ENCODE assay signal across 17 mouse cellular contexts in the genomic region with DNA sequence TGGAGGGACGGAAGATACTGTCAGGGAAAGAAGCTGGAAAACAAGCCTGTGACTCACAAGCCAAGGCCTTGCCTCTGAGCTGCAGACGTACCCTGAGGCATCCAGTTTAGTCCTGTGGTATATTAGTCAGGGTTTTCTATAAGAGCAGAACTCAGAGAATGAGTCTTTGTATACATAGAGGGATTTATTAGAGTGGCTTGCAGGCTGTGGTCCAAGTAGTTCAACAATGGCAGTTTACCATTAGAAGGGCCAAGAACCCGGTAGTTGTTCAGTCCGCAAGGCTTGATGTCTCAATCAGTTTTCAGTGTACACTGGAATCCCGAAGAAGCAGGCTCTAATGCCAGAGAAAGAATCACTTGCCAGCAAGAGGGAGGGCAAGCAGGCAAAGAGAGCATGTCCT.
DNase-seq lines count a peak whose midpoint lies in the region; ATAC-seq and TF ChIP-seq lines count a peak whose summit lies in the region.
"Had no signal": no experiment of that assay in that cellular context is flagged by ENCODE, and none has a peak within 500 bp of the region (broad histone marks: within the 10 kb centered on the region; RNA-seq: fewer than 3 reads in every experiment).

No protein-coding gene starts in this region.

- no peaks in the 10 kb centered on the region for H3K36me3 ChIP-seq in limb, embryonic 12.5 days
- H3K36me3 ChIP-seq in limb, embryonic 10.5 days: no peaks in the 10 kb centered on the region
- H3K36me3 ChIP-seq in stomach, embryonic 16.5 days (ENCODE audit: control insufficient read depth, insufficient read depth, low read length): no peaks in the 10 kb centered on the region; the same call in 1 of the 2 replicates
- H3K36me3 ChIP-seq in heart, adult 2 months (ENCODE audit: control insufficient read depth, insufficient read depth, low read length): no peaks in the 10 kb centered on the region
- H3K36me3 ChIP-seq: embryonic facial prominence, embryonic 15.5 days; forebrain, embryonic 15.5 days; hindbrain, embryonic 15.5 days; liver, embryonic 15.5 days; midbrain, embryonic 10.5 days had no signal

- peaks cover 23% of the 10 kb centered on the region for H3K4me1 ChIP-seq in limb, embryonic 12.5 days (replicated peaks)
- H3K4me1 ChIP-seq in limb, embryonic 10.5 days: peaks cover 17% of the 10 kb centered on the region; the same call in 1 of the 2 replicates
- peaks cover 4% of the 10 kb centered on the region; the same call in 1 of the 2 replicates for H3K4me1 ChIP-seq in embryonic fibroblast, embryonic 13.5 days (ENCODE audit: control insufficient read depth, insufficient read depth, low read length)
- H3K4me1 ChIP-seq in stomach, embryonic 16.5 days (ENCODE audit: control insufficient read depth, insufficient read depth, low read length): peaks cover 16% of the 10 kb centered on the region
- H3K4me1 ChIP-seq in heart, adult 2 months (ENCODE audit: control insufficient read depth, insufficient read depth, low read length): peaks cover 8% of the 10 kb centered on the region
- H3K4me1 ChIP-seq: liver, embryonic 15.5 days had no signal

- no peak overlapping the region for H3K9ac ChIP-seq in limb, embryonic 12.5 days (replicated peaks)
- no peak overlapping the region for H3K9ac ChIP-seq in stomach, embryonic 16.5 days (ENCODE audit: low read length)
- H3K9ac ChIP-seq in heart, adult 2 months (ENCODE audit: low read depth, low read length): no peak overlapping the region
- H3K9ac ChIP-seq: embryonic facial prominence, embryonic 15.5 days; forebrain, embryonic 15.5 days; hindbrain, embryonic 15.5 days; liver, embryonic 15.5 days had no signal

- DNase-seq in adrenal gland, adult 2 months: peak; percentile 49
- no peak for DNase-seq in adrenal gland, postnatal 4 days (ENCODE audit: low spot score in 2 of 2)
- no peak for DNase-seq in limb, embryonic 10.5 days (ENCODE audit: low spot score)
- DNase-seq in kidney, adult 18-20 months: no peak
- DNase-seq in heart, adult 2 months: no peak
- DNase-seq: cerebellum, adult 11-12 months; gastrocnemius, adult 2 months; thymus, postnatal 14 days had no signal

- no peak overlapping the region for H3K4me2 ChIP-seq in limb, embryonic 12.5 days
- H3K4me2 ChIP-seq in stomach, embryonic 16.5 days (ENCODE audit: low read depth, low read length): no peak overlapping the region
- H3K4me2 ChIP-seq: embryonic facial prominence, embryonic 15.5 days; forebrain, embryonic 15.5 days; hindbrain, embryonic 15.5 days; liver, embryonic 15.5 days had no signal

- no peak overlapping the region for H3K4me3 ChIP-seq in limb, embryonic 12.5 days (replicated peaks)
- no peak overlapping the region for H3K4me3 ChIP-seq in limb, embryonic 10.5 days
- H3K4me3 ChIP-seq in embryonic fibroblast, embryonic 13.5 days (ENCODE audit: insufficient read depth, low read length): no peak overlapping the region
- H3K4me3 ChIP-seq in stomach, embryonic 16.5 days (replicated peaks; ENCODE audit: low read length): no peak overlapping the region
- H3K4me3 ChIP-seq in heart, adult 2 months: no peak overlapping the region
- H3K4me3 ChIP-seq: embryonic facial prominence, embryonic 15.5 days; forebrain, embryonic 15.5 days; gastrocnemius, adult 2 months; heart, embryonic 10.5 days; hindbrain, embryonic 15.5 days; liver, embryonic 15.5 days; midbrain, embryonic 10.5 days had no signal

- intact Hi-C loops in heart, adult 2 months (cut with DNase I): no loop called here

- TF ChIP-seq CTCF in embryonic fibroblast, embryonic 13.5 days (IDR thresholded peaks at IDR 0.05; ENCODE audit: borderline replicate concordance, insufficient read depth, low read length): no peak
- TF ChIP-seq CTCF in heart, adult 2 months (IDR thresholded peaks at IDR 0.05): no peak

- peaks cover 4% of the 10 kb centered on the region for H3K27me3 ChIP-seq in limb, embryonic 12.5 days
- no peaks in the 10 kb centered on the region for H3K27me3 ChIP-seq in limb, embryonic 10.5 days (ENCODE audit: low read depth, poor library complexity, severe bottlenecking)
- H3K27me3 ChIP-seq in stomach, embryonic 16.5 days (ENCODE audit: control insufficient read depth, insufficient read depth, low read length): no peaks in the 10 kb centered on the region
- no peaks in the 10 kb centered on the region for H3K27me3 ChIP-seq in heart, adult 2 months (ENCODE audit: control insufficient read depth, insufficient read depth, low read length)
- H3K27me3 ChIP-seq: embryonic facial prominence, embryonic 15.5 days; forebrain, embryonic 15.5 days; hindbrain, embryonic 15.5 days; liver, embryonic 15.5 days had no signal

- TF ChIP-seq POLR2A in embryonic fibroblast, embryonic 13.5 days (IDR thresholded peaks at IDR 0.05; ENCODE audit: low read depth, low read length): no peak
- TF ChIP-seq POLR2A in heart, adult 2 months (IDR thresholded peaks at IDR 0.05; ENCODE audit: insufficient read depth, low read depth, low read length): no peak

- 0 out of 2 replicates have a peak overlapping the region, but pooled peaks have one; percentile 1 for H3K27ac ChIP-seq in limb, embryonic 12.5 days
- H3K27ac ChIP-seq in limb, embryonic 10.5 days: no peak overlapping the region
- peak overlapping the region; percentile 86 for H3K27ac ChIP-seq in embryonic fibroblast, embryonic 13.5 days (ENCODE audit: insufficient read depth, low read length)
- H3K27ac ChIP-seq in stomach, embryonic 16.5 days (ENCODE audit: low read length): peak overlapping the region; percentile 86
- no peak overlapping the region for H3K27ac ChIP-seq in heart, adult 2 months
- H3K27ac ChIP-seq: embryonic facial prominence, embryonic 15.5 days; forebrain, embryonic 15.5 days; gastrocnemius, adult 2 months; heart, embryonic 10.5 days; hindbrain, embryonic 15.5 days; liver, embryonic 15.5 days; midbrain, embryonic 10.5 days had no signal

- H3K9me3 ChIP-seq in limb, embryonic 12.5 days: peaks cover 10% of the 10 kb centered on the region; the same call in 1 of the 2 replicates
- H3K9me3 ChIP-seq in limb, embryonic 10.5 days (replicated peaks): no peaks in the 10 kb centered on the region
- H3K9me3 ChIP-seq in stomach, embryonic 16.5 days (replicated peaks; ENCODE audit: control insufficient read depth, low read length): no peaks in the 10 kb centered on the region
- H3K9me3 ChIP-seq: embryonic facial prominence, embryonic 15.5 days; forebrain, embryonic 15.5 days; heart, embryonic 10.5 days; hindbrain, embryonic 15.5 days; liver, embryonic 15.5 days; midbrain, embryonic 10.5 days had no signal

- WGBS in limb, embryonic 12.5 days: 89% methylated on average over 5 of the region's 5 CpGs
- WGBS in limb, embryonic 10.5 days: 94% methylated on average over 5 of the region's 5 CpGs
- WGBS in stomach, embryonic 16.5 days: 42% methylated on average over 5 of the region's 5 CpGs
- WGBS in heart, adult 2 months: 72% methylated on average over 5 of the region's 5 CpGs

- no peak for ATAC-seq in limb, embryonic 12.5 days (ENCODE audit: insufficient number of reproducible peaks, insufficient read depth, low FRiP score, low TSS enrichment, low read depth)
- peak; percentile 79; the same call in 1 of the 2 replicates for ATAC-seq in stomach, embryonic 16.5 days (ENCODE audit: insufficient read depth, low FRiP score)
- ATAC-seq: forebrain, embryonic 15.5 days had no signal

- no peak for TF ChIP-seq EP300 in heart, adult 2 months (IDR thresholded peaks at IDR 0.05; ENCODE audit: insufficient read depth, low read depth, low read length)

- H3K79me2 ChIP-seq in heart, adult 2 months (replicated peaks; ENCODE audit: control insufficient read depth, insufficient read depth, low read length): no peaks in the 10 kb centered on the region

Comparison
In these comparisons a context has a peak if more than half of its experiments do, and no peak if none do; other contexts are left out.
1. H3K27ac ChIP-seq: peak in limb, embryonic 12.5 days (single experiment), embryonic fibroblast, embryonic 13.5 days (single experiment) and stomach, embryonic 16.5 days (single experiment); none in limb, embryonic 10.5 days (single experiment) and heart, adult 2 months (single experiment).